Mouse (Mus musculus): ENCODE results near the gene Fancl. TPM values are rescaled to one million over a fixed set of nuclear protein-coding genes. Genes with fewer than 3 reads are reported as not detected.
"Not testable (repeated sequence)": the region's sequence is repeated elsewhere in the genome, so short reads cannot be mapped to it uniquely, and the experiment has no call there.

Fancl gene
- total RNA-seq (2021) = 1 to 10 TPM; 7.0 to 7.8 TPM

GRCm38 (mm10) chr11:26385971-26386370 lies at the start of gene Fancl:
Gene Fancl (plus strand): TSS chr11:26386135.
- intact Hi-C loops (cut with DNase I) = loop anchor here (5.0 kb wide), 1 partner anchor 206 kb away; the partner anchor contains the start of genes Gm6899 and Vrk2

DNA sequence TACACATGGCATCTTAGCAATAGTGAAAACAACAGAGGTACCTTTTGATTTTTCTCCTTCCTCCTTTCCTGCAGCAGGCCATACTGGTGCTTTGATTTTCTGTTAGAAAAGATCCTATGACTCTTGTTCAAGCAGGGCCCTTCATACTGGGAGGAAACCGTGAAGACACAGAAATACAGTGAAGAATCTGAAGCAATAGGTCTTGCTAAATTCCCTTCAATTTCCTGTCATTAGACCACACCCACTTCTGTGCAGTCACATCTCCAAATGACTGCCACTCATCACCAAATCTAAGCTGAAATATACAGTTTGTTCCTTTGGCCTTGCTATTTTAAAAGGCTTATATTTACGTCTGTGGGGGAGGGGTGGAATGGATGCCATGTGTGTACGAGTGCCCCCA lies 49.1 kb upstream of the Fancl start:
- DNase-seq = no peak

More at GRCm38 (mm10) chr11:26385971-26386370, at the start of gene Fancl:
- no peak for DNase-seq

DNA sequence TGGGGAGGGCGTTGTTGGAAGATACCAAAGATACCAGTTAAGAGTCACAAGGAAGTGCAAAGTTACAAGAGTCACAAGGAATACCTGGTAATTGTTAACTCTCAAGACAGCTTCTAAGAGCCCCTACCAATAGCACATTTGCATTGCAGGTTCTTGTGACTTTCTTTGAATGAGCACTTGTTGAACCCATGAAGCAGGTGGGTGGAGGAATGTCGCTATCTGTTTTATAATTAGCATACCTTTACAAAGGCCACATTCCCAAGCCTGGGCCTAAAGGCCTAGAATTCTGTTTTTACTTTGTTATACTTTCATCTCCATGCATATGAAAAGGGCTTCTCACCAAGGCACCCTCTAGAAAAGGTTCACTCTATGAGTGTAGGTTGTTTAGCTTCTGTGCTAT lies 15.8 kb upstream of the Fancl start:
- DNase-seq; intact Hi-C loops (cut with DNase I): not testable (repeated sequence)

More for the DNA sequence above, 49.1 kb upstream of the Fancl start:
- intact Hi-C loops (cut with DNase I) = no loop called here

DNA sequence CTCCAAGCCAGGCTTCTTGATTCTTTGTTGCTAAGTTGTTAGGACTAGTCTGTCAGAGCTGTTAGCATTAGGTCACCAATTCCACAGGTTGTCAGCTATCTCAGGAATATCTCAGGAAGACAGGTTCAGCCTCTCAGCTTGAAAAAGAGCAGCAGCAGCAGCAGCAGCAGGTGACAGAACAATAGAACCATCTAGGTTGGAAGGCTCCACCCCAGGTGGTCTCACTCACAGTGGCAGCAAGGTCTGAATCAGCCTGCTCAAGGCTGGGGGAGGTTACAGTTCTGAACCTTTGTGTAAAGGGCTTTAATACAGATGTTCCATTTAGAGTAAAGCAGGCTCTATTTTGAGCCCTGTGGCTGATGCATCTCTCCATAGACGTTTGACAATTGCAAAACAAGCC lies 14.0 kb upstream of the Fancl start:
- intact Hi-C loops (cut with DNase I); DNase-seq: not testable (repeated sequence)

- intact Hi-C loops (cut with DNase I) = no loop called here
Measured at GRCm38 (mm10) chr11:26374132-26374531, 11.8 kb upstream of the Fancl start.

DNA sequence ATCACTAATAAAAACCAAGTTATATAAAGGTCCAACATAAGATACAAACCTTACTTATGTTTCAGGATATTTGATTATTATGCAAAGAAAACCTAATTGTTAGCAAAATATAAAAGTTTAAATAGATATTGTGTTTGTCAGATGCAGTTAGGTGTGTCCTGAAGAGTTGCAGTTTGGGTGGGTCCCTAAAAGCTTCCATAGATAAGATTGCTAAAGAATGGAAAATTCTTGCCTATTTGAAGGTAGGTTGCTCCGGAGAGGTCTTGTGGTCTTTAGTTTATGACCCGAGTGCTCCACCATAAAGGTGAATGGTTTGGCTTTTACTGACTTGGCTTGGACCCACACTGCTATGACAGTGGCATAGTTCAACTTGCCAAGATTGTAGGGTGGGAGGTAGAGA lies 7.9 kb upstream of the Fancl start:
- intact Hi-C loops (cut with DNase I) = no loop called here

More at GRCm38 (mm10) chr11:26374132-26374531, 11.8 kb upstream of the Fancl start:
- no peak for DNase-seq

GRCm38 (mm10) chr11:26381499-26381898 lies 4.4 kb upstream of the Fancl start:
- intact Hi-C loops (cut with DNase I) = no loop called here
- no peak for DNase-seq

More for the DNA sequence above, 7.9 kb upstream of the Fancl start:
- no peak for DNase-seq

DNA sequence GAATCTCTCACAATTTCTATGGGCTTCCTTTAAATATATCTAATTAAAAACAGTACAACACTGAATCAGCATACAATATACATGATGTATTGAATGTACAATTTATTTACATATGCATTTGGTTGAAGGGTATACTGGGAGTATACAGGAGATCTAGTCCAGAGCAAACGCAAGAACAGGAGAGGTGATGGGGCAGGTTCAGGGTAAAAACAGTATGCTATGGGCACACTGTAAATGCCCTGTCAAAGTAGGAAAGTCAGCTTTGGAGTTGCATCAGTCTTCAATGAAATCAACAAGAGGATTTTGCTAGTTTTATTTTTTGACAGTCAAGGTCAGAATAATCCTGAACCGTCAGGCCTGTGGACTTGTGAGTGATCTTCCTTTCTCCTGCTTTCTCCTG lies 743 bp downstream of the Fancl start:
- DNase-seq = no peak
- intact Hi-C loops (cut with DNase I) = loop anchor here (5.0 kb wide), 1 partner anchor 206 kb away; the partner anchor contains the start of genes Gm6899 and Vrk2

GRCm38 (mm10) chr11:26387087-26387611 lies 1.2 kb downstream of the Fancl start:
- intact Hi-C loops (cut with DNase I) = loop anchor here (5.0 kb wide), 1 partner anchor 205 kb away; the partner anchor contains the start of genes Gm6899 and Vrk2
- DNase-seq = peak; percentile 91 to 94

DNA sequence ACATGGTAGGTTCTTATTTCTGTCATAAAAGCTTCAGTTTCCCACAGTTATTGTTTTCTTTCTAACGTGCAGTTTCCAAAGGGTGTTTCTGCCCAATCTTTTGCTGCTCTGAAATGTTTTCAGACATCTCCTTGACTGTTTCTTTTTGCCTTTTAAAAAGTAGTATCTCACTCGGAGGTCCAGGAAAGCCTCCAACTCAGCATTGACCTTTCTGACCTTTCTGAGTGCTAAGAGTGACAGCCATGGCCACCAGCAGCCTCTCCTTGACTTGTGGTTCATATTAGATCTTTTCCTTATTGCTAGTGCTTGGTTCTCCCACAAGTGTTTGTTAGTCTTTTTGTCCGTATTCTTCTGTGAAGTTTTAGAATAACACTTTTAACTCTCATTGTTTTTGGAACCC lies 9.6 kb downstream of the Fancl start:
- intact Hi-C loops (cut with DNase I) = no loop called here
- no peak for DNase-seq

GRCm38 (mm10) chr11:26412972-26413371 lies 27.0 kb downstream of the Fancl start:
- DNase-seq = no peak
- intact Hi-C loops (cut with DNase I) = no loop called here

- intact Hi-C loops (cut with DNase I) = no loop called here
- DNase-seq = no peak
Measured at GRCm38 (mm10) chr11:26421472-26421871, 35.5 kb downstream of the Fancl start.

- DNase-seq = no peak
- intact Hi-C loops (cut with DNase I) = no loop called here
Measured at GRCm38 (mm10) chr11:26434229-26434628, 48.3 kb downstream of the Fancl start.

DNA sequence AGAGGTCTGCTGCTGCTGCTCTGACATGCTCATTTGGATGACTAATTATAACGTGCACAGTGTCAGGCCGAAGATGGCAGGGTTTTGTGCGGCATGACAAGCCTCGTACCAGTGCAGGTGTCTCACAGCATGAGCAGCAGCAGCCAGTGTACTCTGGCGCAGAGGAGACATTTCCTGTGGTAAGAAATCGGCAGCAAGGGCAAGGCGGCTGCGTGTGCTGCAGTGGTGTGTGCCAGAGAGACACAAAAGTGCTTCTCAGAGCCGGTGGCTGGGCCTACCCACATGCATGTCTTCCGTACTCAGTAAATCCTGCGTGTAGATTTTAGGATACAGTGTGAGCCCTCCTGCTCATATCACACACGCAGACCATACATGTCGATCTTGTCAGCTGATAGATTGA lies 51.9 kb downstream of the Fancl start:
- intact Hi-C loops (cut with DNase I) = no loop called here
- DNase-seq = no peak

GRCm38 (mm10) chr11:26441121-26441520 lies 55.2 kb downstream of the Fancl start:
- intact Hi-C loops (cut with DNase I) = no loop called here
- no peak for DNase-seq

DNA sequence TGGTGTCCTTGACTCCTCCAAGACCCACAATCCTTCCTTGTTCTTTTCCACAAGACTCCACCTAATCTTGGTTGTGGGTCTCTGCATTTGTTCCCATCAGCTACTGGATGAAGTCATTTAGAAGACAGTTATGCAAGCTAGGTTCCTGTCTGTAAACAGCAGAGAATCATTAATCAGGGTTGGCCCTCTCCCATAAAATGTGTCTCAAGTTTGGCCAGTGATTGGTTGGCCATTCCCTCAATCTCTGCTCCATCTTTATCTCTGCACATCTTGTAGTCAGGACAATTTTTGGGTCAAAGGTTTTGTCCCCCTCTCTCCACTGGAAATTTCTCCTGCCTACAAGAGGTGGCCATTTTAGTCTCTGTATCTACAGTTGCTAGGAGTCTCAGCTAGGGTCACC lies 58.4 kb downstream of the Fancl start:
- DNase-seq = no peak

DNA sequence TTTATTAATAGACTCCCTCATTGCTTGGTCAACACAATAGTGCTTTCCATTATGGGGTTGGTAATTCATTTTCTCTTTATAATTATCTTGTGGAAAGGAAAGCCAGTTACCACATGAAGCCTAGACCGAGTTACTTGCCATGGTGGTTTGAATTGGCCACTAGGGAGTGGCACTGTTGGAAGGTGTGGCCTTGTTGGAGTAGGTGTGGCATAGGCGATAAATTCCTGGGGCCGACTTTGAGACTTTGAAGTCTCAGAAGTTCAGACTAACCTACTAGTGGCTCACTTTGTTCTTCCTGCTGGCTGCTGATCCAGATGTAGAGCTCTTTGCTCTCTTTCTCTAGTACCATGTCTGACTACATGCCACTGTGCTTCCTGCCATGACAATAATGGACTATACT lies 63.9 kb downstream of the Fancl start:
- DNase-seq = no peak
- intact Hi-C loops (cut with DNase I) = no loop called here

More for the DNA sequence above, 58.4 kb downstream of the Fancl start:
- intact Hi-C loops (cut with DNase I) = no loop called here

DNA sequence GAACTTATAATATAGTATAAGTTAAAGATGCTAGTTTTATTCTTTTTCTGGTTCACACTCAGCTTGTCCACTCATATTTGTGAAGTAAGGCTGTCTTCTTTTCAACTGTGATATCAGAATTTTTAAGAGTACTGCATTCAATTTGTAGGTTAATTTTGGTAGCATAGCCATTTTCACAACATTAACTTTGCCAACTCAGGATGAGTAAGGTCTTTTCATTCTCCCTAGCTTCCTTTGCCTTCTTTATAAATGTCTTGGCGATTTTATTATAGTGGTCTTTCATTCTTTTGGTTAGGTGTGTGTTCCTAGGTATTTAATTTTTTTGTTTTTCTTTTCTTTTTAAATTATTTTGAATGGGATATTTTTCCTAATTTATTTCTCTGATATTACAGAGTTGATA lies 64.7 kb downstream of the Fancl start:
- DNase-seq = no peak
- intact Hi-C loops (cut with DNase I) = no loop called here

DNA sequence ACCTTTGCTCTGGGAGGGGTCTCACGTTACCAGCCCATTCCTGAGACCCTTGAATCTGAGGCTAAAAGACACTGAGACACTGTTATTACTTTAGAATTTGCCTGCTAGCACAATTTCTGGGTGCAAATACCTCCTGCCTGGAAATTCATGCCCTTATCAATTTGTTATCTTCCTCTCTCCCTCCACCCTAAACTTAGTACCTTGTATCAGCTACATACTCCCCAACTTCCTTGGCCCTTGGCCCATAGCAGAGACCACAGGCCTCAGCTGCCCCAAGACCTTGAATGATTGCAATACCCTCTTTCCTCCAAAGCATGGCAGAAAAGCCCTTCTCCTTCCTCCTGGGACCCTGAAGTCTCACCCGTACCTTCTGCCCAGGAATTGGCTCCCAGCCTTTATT lies 65.3 kb downstream of the Fancl start:
- intact Hi-C loops (cut with DNase I) = no loop called here
- no peak for DNase-seq

GRCm38 (mm10) chr11:26452693-26453092 lies 66.8 kb downstream of the Fancl start:
- DNase-seq = no peak
- intact Hi-C loops (cut with DNase I) = no loop called here

GRCm38 (mm10) chr11:26454081-26454480 lies 68.1 kb downstream of the Fancl start:
- intact Hi-C loops (cut with DNase I) = no loop called here
- DNase-seq = no peak

- no peak for DNase-seq
- intact Hi-C loops (cut with DNase I) = no loop called here
Measured at GRCm38 (mm10) chr11:26477037-26477739, 91.3 kb downstream of the Fancl start.

Data from heart, postnatal 36 days (tissue).